Mouse (Mus musculus): ENCODE measurements around the gene Smco3.

- TF ChIP-seq CTCF (IDR thresholded peaks at IDR 0.05; ENCODE audit: insufficient read depth, low read depth, low read length) (no peak), POLR2A (IDR thresholded peaks at IDR 0.05; ENCODE audit: insufficient read depth, low read depth, low read length) (no peak)
Observed at GRCm38 (mm10) chr6:136874599-136874998, 39.3 kb upstream of the Smco3 start.
